Mouse (Mus musculus) inflammation-experienced regulatory T-cells (primary cell): ENCODE results near the gene Nabp1. TPM values are rescaled to one million over a fixed set of nuclear protein-coding genes. Genes with fewer than 3 reads are reported as not detected.

Experiments
- polyA plus RNA-seq, 2 experiments: library from polyadenylated mRNA; unstranded; fragments of 100-300 nt; shearing (Covaris generic); gene quantifications; one replicate each; pipeline ENCODE4 v1.2.1; 2017

Nabp1 gene
- 10 to 100 TPM; 83.2 to 90.3 TPM for polyA plus RNA-seq

DNA sequence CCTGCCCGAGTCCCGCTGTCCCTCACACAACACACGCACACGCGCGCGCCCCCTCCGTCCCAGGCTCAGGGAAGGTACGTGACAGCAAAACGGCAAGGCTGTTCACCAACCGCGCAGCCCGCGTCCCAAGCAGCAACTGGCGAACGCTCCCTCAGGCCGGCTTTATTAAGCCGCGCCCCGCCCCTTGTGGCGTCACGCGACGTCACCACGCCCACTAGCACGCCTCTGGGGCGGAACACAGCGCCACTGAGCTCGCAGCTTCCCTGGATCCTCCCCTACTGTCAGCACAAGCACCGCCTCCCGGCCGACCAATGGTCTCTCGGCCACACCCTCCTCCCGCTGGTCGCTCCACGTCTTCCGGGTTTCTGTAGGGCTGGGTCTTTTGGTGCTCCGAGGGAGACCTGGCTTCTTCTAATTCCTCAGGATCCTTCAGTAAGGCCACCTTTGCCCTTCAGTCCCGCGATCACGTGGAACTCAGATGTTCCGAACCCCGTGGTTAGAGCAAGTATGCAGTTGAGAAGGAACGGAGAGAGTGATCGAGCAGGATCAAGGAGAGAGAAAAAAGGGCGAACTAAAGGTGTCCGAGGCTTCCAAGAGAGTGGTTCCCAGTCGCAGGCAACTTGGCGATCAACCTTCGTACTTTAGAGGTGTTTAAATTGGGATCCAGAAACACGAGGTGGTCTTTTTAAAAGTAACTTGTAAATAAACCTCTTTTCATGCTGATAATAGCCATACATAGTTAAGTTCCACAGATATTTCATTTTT is at the start of gene Nabp1:
TSS of gene Nabp1 (minus strand) at position 164 of the 765 bp plus-strand sequence.

Other genes with a start within 250 kb of the Nabp1 start
- gene Cavin2, start 189.3 kb downstream of the Nabp1 start, polyA plus RNA-seq: not detected